Mouse (Mus musculus) adrenal gland, postnatal 36 days (tissue): ENCODE measurements around the gene Cox6b2. TPM values are rescaled to one million over a fixed set of nuclear protein-coding genes. Genes with fewer than 3 reads are reported as not detected.

Experiments
- DNase-seq, 2 experiments: peaks; one replicate each; pipeline ENCODE4 v3.0.0; 2021; ENCODE audit warnings: mixed read lengths in 1 of 2
- long read RNA-seq, 2 experiments: library from polyadenylated mRNA; stranded (forward); transcript quantifications; one replicate each; pipeline ENCODE4 v2.0.0; 2021; ENCODE audit warnings: borderline sequencing depth in 2 of 2
- total RNA-seq, 2 experiments: library from RNA; stranded (reverse); gene quantifications; 2 replicates each; pipeline ENCODE4 v1.2.3; 2021

The Cox6b2 gene
- 1 to 10 TPM; 7.5 to 7.8 TPM for total RNA-seq
- long read RNA-seq, experiment 1, partial matches to known transcripts, result 0 of 4 reads
- long read RNA-seq, experiment 1, other reads (novel, unspliced or antisense), result 0 of 4 reads
- long read RNA-seq, experiment 2, partial matches to known transcripts, result 0 of 3 reads
- long read RNA-seq, experiment 2, other reads (novel, unspliced or antisense), result 0 of 3 reads

DNA sequence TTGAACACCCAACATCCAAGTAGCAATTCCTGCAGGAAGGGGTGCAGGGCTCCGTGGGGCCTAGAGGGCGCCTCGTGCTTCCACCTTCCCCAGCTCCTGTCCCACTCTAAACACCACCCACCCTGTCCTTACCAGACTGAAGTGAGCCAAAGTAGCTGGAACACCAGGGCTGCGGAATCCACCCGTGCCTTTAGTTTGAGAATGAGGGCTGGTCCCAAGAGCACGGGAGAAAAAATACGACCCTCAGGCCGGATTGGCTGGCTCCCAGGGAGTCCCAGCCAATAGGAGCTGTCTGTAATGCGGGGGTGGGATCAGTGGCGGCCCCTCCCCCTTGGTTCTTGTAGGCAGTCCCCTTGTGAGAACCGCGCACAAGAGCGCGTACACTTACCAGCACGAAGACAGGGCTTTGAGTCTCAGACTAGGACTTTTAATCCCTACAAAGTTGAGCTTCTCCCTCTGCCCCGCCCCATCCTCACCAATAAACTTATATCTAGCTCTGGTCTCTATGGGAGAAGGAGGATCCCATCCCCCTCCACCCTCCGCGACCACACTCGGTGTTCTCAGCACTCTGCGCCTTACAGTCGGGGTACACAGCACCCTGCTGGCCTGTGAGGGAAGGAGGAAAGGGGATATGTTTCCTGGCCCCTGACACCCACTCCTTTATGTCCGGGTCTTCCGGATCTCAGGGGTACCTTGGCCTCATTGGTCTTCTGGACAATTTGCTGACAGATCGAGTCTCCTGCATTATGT, at the start of gene Cox6b2:
Gene Cox6b2, minus strand, starts transcription at position 274 of the 750 bp plus-strand sequence.
- DNase-seq, result peak; percentile 72 to 80

DNA sequence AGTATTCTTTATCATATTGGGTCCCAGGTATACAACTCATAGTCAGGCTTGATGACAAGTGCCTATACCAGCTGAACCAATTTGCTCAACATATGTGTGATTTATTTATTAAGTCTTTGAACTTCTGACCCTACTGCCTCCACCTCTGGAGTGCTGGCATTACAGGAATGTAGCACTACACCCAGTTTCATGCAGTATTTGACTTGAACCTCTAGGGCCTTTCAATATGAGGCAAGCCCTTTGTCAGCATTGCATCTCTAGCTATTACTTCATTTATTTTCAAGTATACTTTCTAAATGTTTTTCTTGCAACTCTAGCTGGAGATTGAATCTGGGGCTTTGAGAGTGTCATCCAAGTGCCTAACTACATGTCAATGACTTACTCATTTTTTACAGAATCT, 49.4 kb upstream of the Cox6b2 start:
- no peak for DNase-seq

DNA sequence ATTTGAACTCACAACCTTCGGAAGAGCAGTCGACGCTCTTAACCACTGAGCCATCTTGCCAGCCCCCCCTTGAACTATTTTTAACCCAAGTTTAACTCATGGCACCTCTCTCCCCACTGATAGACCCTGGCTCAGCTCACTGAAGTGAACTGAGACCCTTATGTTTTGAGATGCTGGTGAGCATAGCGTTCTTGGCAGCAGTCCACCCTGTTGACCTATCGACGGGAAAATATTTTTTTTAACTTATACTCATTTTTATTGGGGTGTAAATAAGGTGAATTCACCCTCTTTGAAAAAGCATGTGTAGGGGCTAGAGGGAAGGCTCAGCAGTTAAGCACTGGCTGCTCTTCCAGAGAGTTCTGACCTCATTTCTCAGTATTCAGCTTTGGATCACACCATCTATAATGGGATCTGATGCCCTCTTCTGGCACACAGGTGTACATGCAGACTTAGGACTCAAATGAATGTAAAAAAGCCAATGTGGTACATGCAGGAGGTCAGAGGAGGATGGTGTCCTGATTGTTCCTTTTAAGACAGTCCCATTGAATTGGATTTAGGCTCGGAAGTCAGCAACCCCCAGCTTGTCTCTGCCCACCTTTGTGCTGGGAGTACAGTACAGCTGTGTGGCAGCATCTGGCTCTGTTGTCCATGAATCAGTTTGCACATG, 43.0 kb upstream of the Cox6b2 start:
- peak in 1 of 2 experiments; percentile 20 for DNase-seq

DNA sequence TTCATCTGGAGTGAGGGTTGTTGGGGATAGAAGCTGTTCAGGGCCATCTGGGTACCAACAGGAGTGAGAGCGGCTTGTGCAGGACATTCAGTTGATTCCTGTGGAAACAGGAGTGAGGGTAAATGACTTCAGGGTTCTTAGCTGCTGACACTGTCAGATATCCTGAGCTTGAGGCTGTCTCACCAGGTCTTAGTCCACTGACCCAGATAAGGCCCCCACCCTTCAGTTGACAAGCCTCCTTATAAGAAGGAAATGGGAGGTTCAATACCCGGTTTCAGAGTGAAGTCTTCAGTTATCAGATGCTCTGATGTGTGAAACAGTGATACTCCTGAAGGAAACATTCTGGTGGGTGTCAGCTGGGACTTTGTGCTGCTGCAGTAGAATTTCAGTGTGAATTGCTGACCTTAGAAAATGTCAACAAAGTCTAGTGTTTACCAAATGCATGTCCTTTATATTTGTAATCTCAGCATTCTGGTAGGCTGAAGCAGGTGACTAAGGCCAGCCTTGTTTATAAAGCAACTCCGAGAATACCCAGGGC, 41.8 kb upstream of the Cox6b2 start:
- no peak for DNase-seq

DNA sequence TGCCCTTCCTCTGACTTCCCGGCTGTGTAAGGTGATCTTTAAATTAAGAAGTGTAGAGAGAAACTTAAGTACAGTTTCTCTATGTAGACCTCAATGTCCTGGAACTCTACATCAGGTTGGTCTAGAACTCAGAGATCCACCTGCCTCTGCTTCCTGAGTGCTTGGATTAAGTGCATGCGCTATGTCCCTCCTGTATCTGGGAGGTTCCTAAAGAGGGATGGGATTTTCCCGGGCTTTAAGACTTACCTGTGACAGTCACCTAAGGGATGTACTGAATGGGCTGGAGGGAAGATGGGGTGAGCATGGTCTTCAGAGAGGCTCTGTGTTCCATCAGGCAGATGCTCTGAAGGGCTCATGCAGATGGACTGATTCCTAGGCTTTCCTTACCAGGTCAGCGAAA, 40.8 kb upstream of the Cox6b2 start:
- DNase-seq, result no peak

- peak in 1 of 2 experiments; percentile 19 for DNase-seq
Measured at GRCm38 (mm10) chr7:4793248-4793647, 40.4 kb upstream of the Cox6b2 start.

DNA sequence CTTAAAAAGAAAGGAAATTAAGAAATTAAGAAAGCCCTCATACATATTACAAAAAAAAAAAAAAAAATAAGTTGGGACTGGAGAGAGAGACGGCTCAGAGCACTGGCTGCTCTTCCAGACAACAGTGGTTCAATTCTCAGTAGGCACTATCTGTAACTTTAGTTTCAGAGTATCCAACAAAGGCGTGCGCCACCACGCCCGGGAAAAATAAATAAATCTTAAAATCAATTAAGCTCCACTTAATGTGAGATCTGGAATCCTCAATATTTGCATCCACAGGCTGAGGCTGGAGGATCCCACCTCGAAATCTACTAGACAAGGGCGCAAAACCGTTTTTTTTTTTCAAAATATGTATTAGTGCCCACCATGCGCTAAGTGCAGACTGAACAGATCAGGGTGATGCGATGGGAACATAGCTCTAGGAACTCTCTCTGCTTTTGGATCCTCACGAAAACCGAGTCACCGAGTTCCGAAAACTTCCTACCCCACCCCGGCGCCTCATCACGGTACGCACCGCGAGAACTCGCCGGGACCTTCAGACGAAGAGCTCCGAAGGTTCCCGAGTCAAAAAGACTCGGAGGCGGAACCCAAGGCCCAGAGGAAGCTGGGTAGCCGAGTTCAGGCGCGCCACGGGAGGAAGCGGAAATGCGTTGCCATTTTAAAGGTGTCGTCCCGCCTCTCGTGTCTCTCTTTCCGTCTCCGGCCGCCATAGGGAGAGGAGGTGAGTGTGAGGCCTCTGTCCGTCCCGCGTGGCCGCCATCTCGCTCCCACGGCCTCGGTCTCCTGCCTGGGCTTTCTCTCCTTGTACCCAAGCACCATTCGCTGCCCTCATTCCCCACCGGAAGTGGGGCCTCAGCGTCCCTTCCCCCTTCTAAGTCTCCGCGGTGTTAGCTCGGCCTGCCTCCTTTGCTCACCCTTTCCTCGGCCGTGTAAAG, 39.7 kb upstream of the Cox6b2 start, which contains the start of gene Rpl28:
Gene Rpl28, plus strand, starts transcription at position 597 of the 935 bp plus-strand sequence.
- peak; percentile 95 to 96 for DNase-seq

GRCm38 (mm10) chr7:4789436-4789935, 36.6 kb upstream of the Cox6b2 start, which contains the start of gene Tmem238:
Gene Tmem238, minus strand, starts transcription at chr7:4789656.
- peak; percentile 68 to 83 for DNase-seq

DNA sequence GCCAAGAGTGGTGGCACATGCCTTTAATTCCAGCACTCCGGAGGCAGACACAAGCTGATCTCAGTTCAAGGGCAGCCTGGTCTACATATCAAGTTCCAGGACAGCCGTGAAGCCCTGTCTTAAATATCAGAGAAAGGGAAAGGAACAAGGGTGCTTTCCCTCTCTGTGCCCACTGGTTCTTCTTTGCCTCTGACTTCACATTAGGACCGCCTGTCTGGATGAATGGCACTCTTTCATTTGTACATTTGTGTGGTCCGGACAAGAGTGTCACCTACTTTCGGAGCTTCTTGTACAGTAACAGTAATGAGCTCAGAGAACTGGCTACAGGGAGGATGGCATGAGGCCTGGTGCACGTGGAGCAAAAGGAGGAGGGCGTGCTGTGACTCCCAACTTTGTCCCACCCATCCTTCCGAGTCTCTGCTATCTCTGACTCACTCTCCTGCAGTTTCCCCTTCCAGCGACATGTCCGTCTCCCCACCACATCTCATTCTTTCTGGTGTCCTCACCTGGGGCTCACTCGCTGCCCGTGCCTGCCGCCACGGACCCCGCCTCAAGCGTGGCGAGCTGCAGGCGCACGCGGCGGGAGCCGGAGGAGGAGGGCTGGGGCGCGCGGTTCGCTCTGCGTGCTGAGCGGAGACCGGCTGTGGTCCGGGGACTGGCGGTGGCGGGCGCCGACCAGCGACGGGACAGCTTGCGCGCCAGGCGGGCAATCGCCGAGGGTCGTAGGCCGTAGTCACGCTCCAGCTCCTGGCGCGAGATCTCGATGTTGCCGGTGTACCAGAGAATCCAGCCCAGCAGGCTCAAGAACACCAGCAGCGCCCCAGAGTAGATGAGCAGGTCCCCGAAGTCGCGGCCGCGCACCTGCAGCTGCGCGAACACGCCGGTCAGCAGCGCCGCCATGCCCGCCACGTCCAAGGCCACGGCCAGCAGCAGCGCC, 35.9 kb upstream of the Cox6b2 start:
- DNase-seq, result peak; percentile 72 to 81

DNA sequence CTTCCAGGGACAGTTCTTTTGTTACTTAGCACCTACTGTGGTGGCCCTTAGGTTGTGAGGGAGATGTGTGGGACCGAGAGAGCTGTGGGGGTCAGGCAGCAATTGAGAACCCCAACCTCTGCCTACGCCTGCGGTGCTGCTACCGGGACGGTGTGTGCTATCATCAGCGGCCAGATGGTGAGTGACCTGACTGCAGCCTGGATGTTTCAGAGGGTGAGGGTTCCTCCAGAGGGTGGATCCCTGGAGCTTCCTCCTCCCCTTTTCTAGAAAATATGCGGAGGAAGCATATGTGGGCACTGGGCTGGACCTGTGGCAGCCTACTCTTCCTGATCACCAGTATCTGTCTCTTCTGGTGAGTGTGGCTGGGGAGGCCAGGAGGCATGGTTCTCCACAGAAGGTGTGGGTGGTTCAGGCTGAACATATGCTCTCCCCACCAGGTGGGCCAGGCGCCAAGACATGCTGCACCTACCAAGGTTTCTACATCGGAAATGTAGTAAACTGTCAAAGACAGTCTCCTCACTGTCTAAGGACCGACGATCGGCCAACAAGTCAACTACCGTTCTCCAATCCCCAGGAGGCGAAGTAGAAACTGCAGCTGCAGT, 30.9 kb upstream of the Cox6b2 start:
- no peak for DNase-seq

- DNase-seq, result no peak
Measured at GRCm38 (mm10) chr7:4782759-4783158, 29.9 kb upstream of the Cox6b2 start, which contains the start of the genes Il11 and Tmem190. Gene Il11, minus strand, starts transcription at chr7:4782859. Gene Tmem190, plus strand, starts transcription at chr7:4782937.

DNA sequence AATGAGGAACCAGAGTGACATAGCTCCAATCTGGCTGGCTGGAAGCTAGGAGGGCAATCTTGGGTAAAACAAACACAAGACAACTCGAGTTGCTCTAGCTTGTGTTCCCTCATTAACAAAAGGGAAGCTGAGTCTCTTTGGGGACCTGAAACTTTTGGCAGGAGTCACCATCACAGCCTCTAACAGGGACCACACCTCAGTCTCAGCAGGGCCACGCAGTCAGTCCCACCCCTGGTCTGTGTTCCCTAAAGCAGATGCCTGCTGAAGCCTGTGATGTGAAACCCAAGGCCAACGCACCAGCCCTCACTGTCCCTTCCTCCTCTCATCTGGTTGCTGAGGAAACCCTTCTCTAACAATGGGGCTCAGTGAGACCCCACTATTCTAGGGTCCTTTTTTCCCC, 29.2 kb upstream of the Cox6b2 start:
- DNase-seq, result no peak

- no peak for DNase-seq
Measured at GRCm38 (mm10) chr7:4779921-4780320, 27.0 kb upstream of the Cox6b2 start.

- no peak for DNase-seq
Measured at GRCm38 (mm10) chr7:4777851-4778637, 25.1 kb upstream of the Cox6b2 start.

DNA sequence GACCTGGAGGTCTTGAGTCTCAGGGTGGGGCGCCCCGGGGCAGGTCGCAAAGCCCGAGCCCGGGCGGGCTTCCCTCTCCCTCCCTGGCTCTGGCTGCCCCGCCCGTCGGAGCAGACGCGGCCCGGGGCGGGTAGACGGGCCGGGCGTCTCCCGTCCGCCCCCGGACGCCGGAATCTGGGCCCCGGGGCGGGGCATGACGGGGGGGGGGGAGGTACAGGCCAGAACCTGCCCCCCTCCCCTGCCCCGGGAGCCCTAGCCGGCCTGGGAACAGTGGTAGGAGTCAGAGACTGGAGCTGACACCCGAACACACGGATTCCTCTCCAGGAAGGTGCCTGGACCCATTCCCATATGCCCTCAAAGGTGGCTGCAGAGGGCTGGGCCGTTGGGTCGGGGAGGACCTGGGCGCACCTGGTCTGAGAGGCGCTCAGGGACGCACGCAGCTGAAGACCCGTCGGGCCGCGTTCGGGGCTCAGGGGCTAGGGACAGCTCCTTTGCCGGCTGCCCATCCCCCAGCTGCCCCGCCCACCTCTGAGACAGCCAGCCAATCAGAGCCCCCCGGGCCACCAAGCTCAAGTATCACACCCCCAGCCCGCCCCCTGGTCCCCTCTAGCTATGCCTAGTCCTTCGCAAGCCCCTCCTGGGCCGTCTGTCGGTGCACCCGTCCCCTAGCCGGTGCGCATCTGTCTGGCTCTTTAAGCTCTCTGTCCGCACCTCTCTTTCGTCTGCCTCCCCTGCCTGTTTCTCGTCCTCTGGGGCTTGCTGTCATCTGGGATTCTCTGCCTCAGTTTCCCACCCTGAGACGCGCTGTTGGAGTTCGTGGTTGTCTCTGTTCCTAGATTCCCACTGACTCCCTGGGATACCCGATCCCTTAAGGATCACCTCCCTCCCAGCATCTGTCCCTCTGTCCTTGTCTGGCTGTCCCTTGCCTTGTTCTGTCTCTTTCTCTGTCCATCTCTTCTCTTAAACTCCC, 24.3 kb upstream of the Cox6b2 start:
- peak; percentile 67 to 80 for DNase-seq

GRCm38 (mm10) chr7:4776131-4776530, 23.2 kb upstream of the Cox6b2 start:
- no peak for DNase-seq

DNA sequence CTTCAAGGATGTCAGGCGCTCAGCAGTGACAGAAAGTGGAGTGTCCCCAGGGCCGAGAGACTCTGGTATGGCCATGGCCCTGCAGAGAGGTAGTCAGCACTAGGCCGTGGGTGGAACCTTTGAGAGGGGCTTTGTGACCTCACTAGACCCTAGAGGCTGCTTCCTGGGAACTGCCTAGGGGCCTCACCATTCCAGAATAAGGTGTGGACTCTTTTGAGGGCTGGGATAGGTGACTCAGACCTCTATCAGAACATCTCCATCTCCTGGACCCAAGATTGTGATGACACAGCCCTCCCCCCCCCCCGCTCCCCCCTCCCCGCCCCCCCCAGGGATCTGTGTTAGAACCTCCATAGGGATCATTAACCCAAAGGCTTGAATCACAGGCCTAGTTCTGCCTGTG, 18.3 kb upstream of the Cox6b2 start, which contains the start of gene Fam71e2:
Gene Fam71e2, minus strand, starts transcription at position 101 of the 400 bp plus-strand sequence.
- DNase-seq, result no peak
